ENCODE assay signal across 8 mouse cellular contexts in the genomic region with DNA sequence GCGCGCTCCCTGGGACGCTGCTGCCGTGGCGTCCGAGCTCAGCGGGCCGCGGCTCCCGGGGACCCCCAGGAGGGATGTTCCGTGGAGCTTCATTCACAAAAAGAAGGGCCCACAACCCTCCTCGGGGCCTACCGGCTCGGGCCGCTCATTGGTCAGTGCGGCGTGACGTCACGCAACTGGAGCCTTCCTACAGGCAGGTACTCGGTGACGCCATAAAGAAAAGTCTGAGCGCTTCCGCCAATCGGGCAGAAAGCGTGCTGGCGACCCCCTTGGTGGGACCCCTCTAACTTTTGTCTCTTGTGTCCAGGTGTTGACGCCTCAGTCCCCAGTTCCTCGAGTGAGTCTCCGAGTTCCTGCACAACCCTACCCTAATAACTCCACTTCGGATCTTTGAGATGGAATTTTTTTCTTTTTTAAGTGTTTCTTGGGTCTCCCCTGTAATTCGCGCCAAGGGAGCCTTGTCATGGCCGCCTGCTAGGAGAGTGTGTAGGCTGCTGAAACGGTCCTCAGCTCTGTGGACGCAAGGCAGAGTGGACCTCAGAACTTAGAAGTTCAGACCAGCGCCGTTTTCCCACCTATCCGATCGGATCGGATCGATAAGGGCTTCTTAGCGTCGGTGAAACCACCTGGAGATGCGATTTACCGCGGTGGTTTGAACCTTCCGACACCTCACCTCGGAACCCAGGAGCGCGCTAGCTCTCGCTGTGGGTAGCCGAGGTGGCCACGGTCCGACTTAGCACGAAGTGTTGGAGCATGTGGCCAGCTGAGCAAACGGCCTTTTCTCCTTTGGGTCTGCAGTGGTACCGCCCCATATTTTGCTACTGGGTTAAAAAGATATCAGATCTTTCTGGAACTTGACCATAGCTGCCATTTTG. TPM values are rescaled to one million over a fixed set of nuclear protein-coding genes. Genes with fewer than 3 reads are reported as not detected.
DNase-seq lines count a peak whose midpoint lies in the region; ATAC-seq and TF ChIP-seq lines count a peak whose summit lies in the region.

A gene (minus strand): TSS at position 412 of the 875 bp plus-strand sequence.

- no peak for TF ChIP-seq CTCF in brain, embryonic 14.5 days (IDR thresholded peaks at IDR 0.05; ENCODE audit: borderline replicate concordance, extremely low read depth, insufficient read depth, insufficient read length)
- TF ChIP-seq CTCF in heart, postnatal 0 days (IDR thresholded peaks at IDR 0.05; ENCODE audit: low read depth), result no peak
- no peak for TF ChIP-seq CTCF in stomach, postnatal 0 days (IDR thresholded peaks at IDR 0.05; ENCODE audit: low read depth)

- peak within 1 kb of the TSS; percentile 71 for H3K4me3 ChIP-seq in heart, postnatal 0 days (ENCODE audit: low read depth, low read length)
- peak within 1 kb of the TSS; percentile 66 for H3K4me3 ChIP-seq in liver, embryonic 15.5 days (replicated peaks)
- H3K4me3 ChIP-seq in neural tube, embryonic 11.5 days (ENCODE audit: low read depth, low read length), result peak within 1 kb of the TSS; percentile 76
- peak within 1 kb of the TSS; percentile 68 for H3K4me3 ChIP-seq in stomach, postnatal 0 days (ENCODE audit: low read depth, low read length)

- H3K9me3 ChIP-seq in heart, postnatal 0 days (replicated peaks; ENCODE audit: control insufficient read depth, low read length), result no peaks in the 10 kb centered on the region
- no peaks in the 10 kb centered on the region for H3K9me3 ChIP-seq in liver, embryonic 15.5 days (replicated peaks)
- H3K9me3 ChIP-seq in neural tube, embryonic 11.5 days (ENCODE audit: control insufficient read depth, low read length), result no peaks in the 10 kb centered on the region
- no peaks in the 10 kb centered on the region for H3K9me3 ChIP-seq in stomach, postnatal 0 days (ENCODE audit: control insufficient read depth, low read length)

- no peak within 1 kb of the TSS for H3K27ac ChIP-seq in heart, postnatal 0 days (ENCODE audit: low read depth)
- no peak within 1 kb of the TSS for H3K27ac ChIP-seq in liver, embryonic 15.5 days (replicated peaks)
- 0 out of 2 replicates have a peak within 1 kb of the TSS, but pooled peaks have one; percentile 23 for H3K27ac ChIP-seq in neural tube, embryonic 11.5 days (ENCODE audit: low read depth, low read length)
- H3K27ac ChIP-seq in stomach, postnatal 0 days (replicated peaks), result 0 out of 2 replicates have a peak within 1 kb of the TSS, but pooled peaks have one; percentile 2

- peaks cover 16% of the 10 kb centered on the region for H3K4me1 ChIP-seq in heart, postnatal 0 days (ENCODE audit: control insufficient read depth, insufficient read depth)
- H3K4me1 ChIP-seq in liver, embryonic 15.5 days (replicated peaks), result peaks cover 27% of the 10 kb centered on the region
- H3K4me1 ChIP-seq in neural tube, embryonic 11.5 days (ENCODE audit: control insufficient read depth, insufficient read depth, low read length), result peaks cover 3% of the 10 kb centered on the region
- 0 out of 2 replicates have a peak, but pooled peaks cover 4% of the 10 kb centered on the region for H3K4me1 ChIP-seq in stomach, postnatal 0 days (replicated peaks; ENCODE audit: control insufficient read depth, insufficient read depth)

- H3K4me2 ChIP-seq in heart, postnatal 0 days (ENCODE audit: low read depth, low read length), result peak within 1 kb of the TSS; percentile 100
- peak within 1 kb of the TSS; percentile 94 for H3K4me2 ChIP-seq in liver, embryonic 15.5 days
- H3K4me2 ChIP-seq in neural tube, embryonic 11.5 days (ENCODE audit: low read depth), result peak within 1 kb of the TSS; percentile 85
- peak within 1 kb of the TSS; percentile 100 for H3K4me2 ChIP-seq in stomach, postnatal 0 days (replicated peaks; ENCODE audit: low read depth)

- TF ChIP-seq POLR2A in brain, embryonic 14.5 days (IDR thresholded peaks at IDR 0.05; ENCODE audit: borderline replicate concordance, extremely low read depth, insufficient read depth, insufficient read length, poor library complexity, severe bottlenecking), result no peak

- H3K36me3 ChIP-seq in heart, postnatal 0 days (replicated peaks; ENCODE audit: control insufficient read depth, insufficient read depth, low read length), result no peaks in the 10 kb centered on the region
- no peaks in the 10 kb centered on the region for H3K36me3 ChIP-seq in liver, embryonic 15.5 days (replicated peaks)
- no peaks in the 10 kb centered on the region; the same call in 1 of the 2 replicates for H3K36me3 ChIP-seq in neural tube, embryonic 11.5 days (ENCODE audit: control insufficient read depth, insufficient read depth, low read length)
- H3K36me3 ChIP-seq in stomach, postnatal 0 days (ENCODE audit: control insufficient read depth, insufficient read depth, low read length), result no peaks in the 10 kb centered on the region

- peak; percentile 96 for DNase-seq in brain, embryonic 14.5 days (ENCODE audit: low read depth)
- DNase-seq in fibroblast of lung, adult 2 months (ENCODE audit: low read depth), result peak; percentile 25
- DNase-seq in heart, postnatal 0 days (ENCODE audit: low spot score), result peak; percentile 41
- DNase-seq in kidney, postnatal 25 days, result peak; percentile 85 to 92
- DNase-seq in neural tube, embryonic 11.5 days (ENCODE audit: low spot score), result peak; percentile 91
- DNase-seq in stomach, postnatal 0 days (ENCODE audit: low spot score), result peak; percentile 88

- H3K9ac ChIP-seq in heart, postnatal 0 days (replicated peaks; ENCODE audit: low read depth, low read length), result peak within 1 kb of the TSS; percentile 64
- peak within 1 kb of the TSS; percentile 45 for H3K9ac ChIP-seq in liver, embryonic 15.5 days
- H3K9ac ChIP-seq in neural tube, embryonic 11.5 days (ENCODE audit: low read length), result peak within 1 kb of the TSS; percentile 63
- H3K9ac ChIP-seq in stomach, postnatal 0 days (ENCODE audit: low read length), result peak within 1 kb of the TSS; percentile 69

- peaks cover 18% of the 10 kb centered on the region for H3K27me3 ChIP-seq in heart, postnatal 0 days (ENCODE audit: control insufficient read depth, insufficient read depth, low read length)
- H3K27me3 ChIP-seq in liver, embryonic 15.5 days, result peaks cover 56% of the 10 kb centered on the region
- H3K27me3 ChIP-seq in neural tube, embryonic 11.5 days (ENCODE audit: control insufficient read depth, insufficient read depth, low read length), result no peaks in the 10 kb centered on the region
- no peaks in the 10 kb centered on the region for H3K27me3 ChIP-seq in stomach, postnatal 0 days (ENCODE audit: control insufficient read depth, insufficient read depth, low read length)

- ATAC-seq in CD4-positive, CD25-positive, alpha-beta regulatory T cell, adult 4 months, result peak; percentile 69
- peak; percentile 78 for ATAC-seq in heart, postnatal 0 days (ENCODE audit: insufficient read depth, low read depth)
- ATAC-seq in liver, embryonic 15.5 days (ENCODE audit: insufficient read depth), result peak; percentile 76
- ATAC-seq in neural tube, embryonic 11.5 days (ENCODE audit: insufficient read depth, low FRiP score, low TSS enrichment), result peak; percentile 99
- ATAC-seq in stomach, postnatal 0 days (ENCODE audit: low FRiP score, low TSS enrichment), result peak; percentile 89

- TF ChIP-seq EP300 in heart, postnatal 0 days (IDR thresholded peaks at IDR 0.05; ENCODE audit: low read depth), result no peak
- TF ChIP-seq EP300 in stomach, postnatal 0 days (optimal IDR thresholded peaks at IDR 0.05), result no peak

- WGBS in heart, postnatal 0 days, result under 1% methylated on average over 54 of the region's 57 CpGs
- under 1% methylated on average over 57 of the region's 57 CpGs for WGBS in liver, embryonic 15.5 days (ENCODE audit: insufficient replicate concordance)
- under 1% methylated on average over 57 of the region's 57 CpGs for WGBS in neural tube, embryonic 11.5 days
- 1% methylated on average over 57 of the region's 57 CpGs for WGBS in stomach, postnatal 0 days

RNA-seq across cellular contexts. Expression of the gene that starts here (rescaled TPM):
- 10 to 100 TPM; 10.7 to 11.6 TPM for polyA plus RNA-seq in CD4-positive, CD25-positive, alpha-beta regulatory T cell, adult 4 months (2017; shearing (Covaris generic))
- 6.1 and 6.7 TPM in 2 replicates for polyA plus RNA-seq in brain, embryonic 14.5 days (2012; rRNA removed)
- 5.6 and 12.3 TPM in 2 replicates for total RNA-seq in heart, postnatal 0 days (2014; rRNA removed; ENCODE audit: low replicate concordance)
- polyA plus RNA-seq in heart, postnatal 0 days (2015; fragmentation: Nextera tagmentation; extraction: Ambion mirVana), result 7.6 and 11.6 TPM in 2 replicates
- 8.6 and 8.8 TPM in 2 replicates for polyA plus RNA-seq in liver, embryonic 15.5 days (2015; fragmentation: Nextera tagmentation; extraction: Ambion mirVana)
- 13.4 and 16.0 TPM in 2 replicates for polyA plus RNA-seq in neural tube, embryonic 11.5 days (2014; fragmentation: Nextera tagmentation; extraction: Ambion mirVana)
- 11.8 and 12.1 TPM in 2 replicates for polyA plus RNA-seq in stomach, postnatal 0 days (2015; fragmentation: Nextera tagmentation; extraction: Ambion mirVana)

Comparison
In these comparisons a context has a peak if more than half of its experiments do, and no peak if none do; other contexts are left out.
1. DNase-seq: peak in every context shown above with its lines; median percentile 96 in brain, embryonic 14.5 days; 91 in neural tube, embryonic 11.5 days; 88 in kidney, postnatal 25 days; 88 in stomach, postnatal 0 days; 41 in heart, postnatal 0 days; 25 in fibroblast of lung, adult 2 months.
2. H3K27ac ChIP-seq: peak in neural tube, embryonic 11.5 days (single experiment) and stomach, postnatal 0 days (single experiment); none in heart, postnatal 0 days (single experiment) and liver, embryonic 15.5 days (single experiment).
3. Peak in every context shown above with its lines, with median percentiles within 50 percentile points of each other: ATAC-seq, H3K4me2 ChIP-seq, H3K4me3 ChIP-seq and H3K9ac ChIP-seq.